Mouse (Mus musculus): ENCODE measurements around the gene Prtn3.

- TF ChIP-seq POLR2A (IDR thresholded peaks at IDR 0.05; ENCODE audit: insufficient read depth, low read depth, low read length) (no peak), CTCF (IDR thresholded peaks at IDR 0.05) (no peak)
These were observed 3.5 kb downstream of the Prtn3 start for GRCm38 (mm10) chr10:79877757-79878156.
